Mouse (Mus musculus): ENCODE measurements around the gene Mtf1. TPM values are rescaled to one million over a fixed set of nuclear protein-coding genes. Genes with fewer than 3 reads are reported as not detected.

Mtf1 gene
- total RNA-seq, 2 experiments from 2014 or later = 26.4 to 28.8 TPM

DNA sequence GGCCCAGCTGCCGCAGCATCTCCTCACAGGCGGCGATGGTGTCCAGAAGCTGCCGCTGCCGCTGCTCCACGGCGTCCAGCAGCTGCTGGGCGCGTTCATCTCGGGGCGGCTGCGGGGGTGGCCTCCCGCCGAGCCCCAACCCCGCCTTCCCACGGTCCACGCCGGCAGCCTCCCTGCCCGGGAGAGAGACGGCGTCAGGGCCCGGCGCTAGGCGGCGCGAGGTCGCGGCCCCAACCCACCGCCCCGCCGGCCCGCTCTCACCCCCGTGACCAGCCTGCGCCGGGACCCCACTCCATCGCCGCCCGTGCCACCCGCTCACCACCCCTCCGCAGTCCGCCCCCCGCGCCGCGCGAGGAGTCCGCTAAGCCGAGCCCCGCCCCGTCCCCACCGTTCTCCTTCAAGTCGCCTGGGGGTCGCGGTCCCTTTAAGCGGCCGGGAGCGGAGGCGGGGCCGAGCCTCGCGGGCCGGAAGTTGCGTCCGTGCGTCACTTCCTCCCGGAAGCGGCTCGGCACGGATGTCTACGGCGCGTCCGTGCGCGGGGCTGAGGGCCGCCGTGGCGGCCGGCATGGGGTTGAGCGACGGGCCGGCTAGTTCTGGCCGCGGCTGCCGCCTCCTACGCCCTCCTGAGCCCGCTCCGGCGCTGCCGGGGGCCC is 48.5 kb downstream of the Mtf1 start, which contains the start of gene Yrdc:
Yrdc (plus strand) TSS at position 419 of the 653 bp plus-strand sequence.
- DNase-seq (ENCODE audit: extremely low spot score in 1 of 2, low spot score in 1 of 2) = peak; percentile 87 to 91

DNA sequence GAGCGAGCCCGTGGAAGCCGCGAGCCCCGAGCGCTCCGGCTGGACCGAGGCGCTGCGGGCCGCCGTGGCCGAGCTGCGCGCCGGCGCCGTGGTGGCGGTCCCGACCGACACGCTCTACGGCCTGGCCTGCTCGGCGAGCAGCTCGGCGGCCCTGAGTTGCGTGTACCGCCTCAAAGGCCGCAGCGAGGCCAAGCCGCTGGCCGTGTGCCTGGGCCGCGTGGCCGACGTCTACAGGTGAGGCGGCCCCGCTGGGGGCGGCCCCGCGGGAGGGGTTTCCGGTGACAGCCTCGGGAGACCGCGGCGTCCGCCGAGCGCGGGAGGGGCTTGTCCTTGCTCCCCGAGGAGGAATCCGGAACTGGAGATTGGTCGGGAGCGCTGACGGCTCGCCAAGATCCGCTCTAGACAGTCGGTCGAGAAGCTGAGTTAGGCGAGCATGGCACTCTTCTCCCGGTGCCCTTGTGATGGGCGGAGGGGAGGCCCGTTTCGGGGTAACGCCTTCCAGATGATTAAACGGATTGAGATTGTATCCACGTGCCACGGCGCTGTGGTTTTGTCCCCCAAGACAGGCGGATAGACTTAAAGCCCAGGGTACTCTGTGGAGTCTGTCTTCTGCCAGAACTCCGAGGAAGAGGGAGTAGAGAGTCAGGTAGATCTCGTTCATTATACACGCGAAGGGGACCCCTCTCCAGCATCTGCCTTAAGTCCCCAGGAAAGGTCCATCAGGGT is 49.2 kb downstream of the Mtf1 start, which contains the start of gene 1110065P20Rik:
1110065P20Rik (minus strand) TSS at position 264 of the 726 bp plus-strand sequence.
- DNase-seq (ENCODE audit: extremely low spot score in 1 of 2, low spot score in 1 of 2) = peak; percentile 56 to 59

DNA sequence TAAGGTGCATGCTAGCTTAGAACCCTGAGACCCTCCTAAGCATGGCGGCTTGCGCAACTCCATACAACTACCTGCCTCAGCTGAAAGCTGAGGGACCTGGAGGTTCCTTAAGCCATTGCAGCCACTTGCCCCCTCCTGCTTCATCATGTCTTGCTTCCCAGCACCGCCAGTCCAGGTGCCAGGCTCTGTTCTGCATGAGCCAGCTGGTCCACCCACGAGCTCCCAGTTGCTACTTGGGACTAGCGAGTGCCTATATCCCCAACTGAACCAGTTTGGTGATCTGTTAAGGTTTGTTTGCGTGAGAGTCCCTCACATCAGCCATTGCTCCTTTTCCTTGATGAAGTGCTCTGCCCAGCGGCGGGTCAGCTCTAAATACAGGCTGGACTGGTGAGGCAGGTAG is 54.4 kb downstream of the Mtf1 start:
- DNase-seq (ENCODE audit: extremely low spot score in 1 of 2, low spot score in 1 of 2) = no peak

DNA sequence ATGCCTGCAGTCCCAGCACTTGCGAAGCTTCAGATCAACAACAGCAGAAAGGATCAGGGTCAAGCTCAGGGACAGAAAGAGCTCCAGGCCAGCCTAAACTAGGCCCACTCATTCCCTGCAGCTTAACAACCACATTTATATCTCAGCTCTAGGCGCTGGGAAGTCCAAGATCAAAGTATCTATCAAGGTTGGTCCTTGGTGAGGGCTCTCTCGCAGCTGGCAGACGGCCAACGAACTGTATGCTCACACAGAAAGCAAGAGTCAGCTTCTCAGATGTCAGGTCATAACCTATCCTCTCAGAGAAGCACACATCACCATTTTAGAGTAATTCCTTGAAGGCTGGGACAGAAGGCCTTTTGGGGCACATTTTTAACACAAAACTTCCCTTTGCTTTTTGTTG is 56.5 kb downstream of the Mtf1 start:
- no peak for DNase-seq (ENCODE audit: extremely low spot score in 1 of 2, low spot score in 1 of 2)

GRCm38 (mm10) chr4:124860446-124860845 is 58.5 kb downstream of the Mtf1 start:
- peak in 1 of 2 experiments; percentile 45 for DNase-seq (ENCODE audit: extremely low spot score in 1 of 2, low spot score in 1 of 2)

- no peak for DNase-seq (ENCODE audit: extremely low spot score in 1 of 2, low spot score in 1 of 2)
Measured at GRCm38 (mm10) chr4:124861283-124862188, 59.6 kb downstream of the Mtf1 start, which contains the start of gene Maneal. Maneal (minus strand) TSS chr4:124862171.

GRCm38 (mm10) chr4:124872719-124873118 is 70.8 kb downstream of the Mtf1 start:
- no peak for DNase-seq (ENCODE audit: extremely low spot score in 1 of 2, low spot score in 1 of 2)

DNA sequence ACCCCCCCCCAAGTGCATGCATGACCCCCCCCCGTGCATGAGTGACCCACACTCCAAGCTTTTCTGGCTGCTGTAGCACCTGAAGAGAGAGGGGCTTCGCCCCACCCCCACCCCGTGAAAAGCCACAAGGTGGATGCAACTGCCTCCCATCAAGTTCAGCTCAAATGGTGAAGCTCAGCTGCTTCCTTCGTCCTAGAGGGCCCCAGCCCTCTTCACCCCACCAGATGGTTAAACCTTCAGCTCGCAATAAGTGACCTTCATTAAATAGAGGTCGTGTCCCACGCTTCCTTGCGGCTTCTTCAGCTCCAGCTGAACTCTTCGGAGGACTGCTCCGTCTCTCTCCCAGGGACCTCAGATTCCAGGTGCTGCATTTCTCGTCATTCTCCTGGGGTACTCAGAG is 78.7 kb downstream of the Mtf1 start, which contains the start of gene Epha10:
Epha10 (plus strand) TSS at position 301 of the 400 bp plus-strand sequence.
- no peak for DNase-seq (ENCODE audit: extremely low spot score in 1 of 2, low spot score in 1 of 2)

DNA sequence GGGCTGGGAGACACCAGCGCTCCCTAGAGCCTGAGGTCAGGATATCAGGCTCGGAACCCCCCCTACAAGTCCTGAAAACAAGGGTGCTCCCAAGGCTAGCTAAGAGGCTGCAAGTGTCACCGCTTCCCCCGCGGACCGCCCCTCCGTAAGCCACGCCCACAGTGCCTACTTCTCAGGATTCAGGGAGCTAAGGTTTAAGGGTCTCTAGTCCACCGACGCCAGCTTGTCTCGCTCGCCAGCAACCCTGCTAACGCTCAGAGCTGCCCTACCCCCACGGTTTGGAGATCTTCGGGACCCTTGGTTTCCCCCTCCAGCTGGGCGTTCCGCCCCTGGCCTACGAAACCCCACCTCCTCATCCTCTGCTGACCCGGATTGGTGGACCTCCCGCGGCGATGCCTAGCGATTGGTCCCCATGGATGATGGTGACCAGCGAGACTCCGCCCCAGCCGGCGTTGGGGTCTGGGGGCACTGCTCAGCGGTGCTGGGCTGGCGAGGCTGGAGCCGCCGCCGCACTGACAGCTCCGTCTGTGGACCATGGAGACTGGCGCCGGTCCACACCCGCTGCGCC is 79.5 kb downstream of the Mtf1 start:
- DNase-seq (ENCODE audit: extremely low spot score in 1 of 2, low spot score in 1 of 2) = peak; percentile 59 to 77

DNA sequence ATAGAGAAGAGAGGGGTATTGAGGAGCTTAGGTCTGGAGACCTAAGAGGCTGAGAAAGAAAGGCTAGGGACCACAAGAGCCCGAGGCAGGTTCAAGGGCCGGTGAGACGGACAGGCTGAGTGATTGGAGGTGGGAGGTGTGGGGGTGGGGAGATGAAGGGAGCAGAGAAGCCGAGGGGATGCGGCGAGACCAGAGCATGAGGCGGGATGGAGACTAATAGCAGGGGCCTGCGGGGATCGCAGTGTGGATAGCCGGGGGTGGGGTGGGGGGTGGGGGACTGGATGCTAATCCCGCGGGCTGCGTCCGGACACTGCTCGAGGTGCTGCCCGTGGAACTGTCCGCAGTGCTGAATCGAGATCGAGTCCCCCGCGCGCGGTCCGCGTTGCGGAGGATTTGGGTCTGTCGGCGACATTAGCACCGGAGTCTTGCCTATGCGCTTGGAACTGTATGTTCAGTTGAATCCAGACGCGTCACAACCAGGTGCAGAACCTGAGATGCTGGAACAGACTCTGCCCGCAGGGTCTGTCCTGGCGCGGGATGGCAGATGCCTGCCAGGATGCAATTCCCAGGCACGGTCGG is 80.3 kb downstream of the Mtf1 start:
- peak in 1 of 2 experiments; percentile 34 for DNase-seq (ENCODE audit: extremely low spot score in 1 of 2, low spot score in 1 of 2)

DNA sequence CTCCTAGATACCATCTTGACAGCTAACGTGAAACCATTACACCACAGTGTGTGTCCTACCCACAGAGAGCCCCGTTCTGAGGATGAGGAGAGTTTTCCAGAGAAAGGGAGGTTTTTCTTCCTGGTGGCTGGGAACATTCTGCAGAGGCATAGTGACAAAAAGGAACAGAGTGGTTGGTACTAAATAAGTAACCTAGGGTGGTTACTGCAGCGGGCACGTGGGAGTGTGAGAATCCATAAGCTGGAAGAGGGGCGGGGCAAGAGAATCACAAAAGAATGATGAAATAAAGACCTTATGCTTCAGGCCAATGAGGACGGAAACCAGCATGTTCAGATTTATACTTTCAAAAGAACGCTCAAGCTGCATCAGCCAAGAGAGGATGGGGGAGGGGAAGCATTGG is 86.8 kb downstream of the Mtf1 start:
- DNase-seq (ENCODE audit: extremely low spot score in 1 of 2, low spot score in 1 of 2) = no peak

- no peak for DNase-seq (ENCODE audit: extremely low spot score in 1 of 2, low spot score in 1 of 2)
Measured at GRCm38 (mm10) chr4:124889935-124890334, 88.0 kb downstream of the Mtf1 start.

GRCm38 (mm10) chr4:124890831-124891230 is 88.9 kb downstream of the Mtf1 start:
- no peak for DNase-seq (ENCODE audit: extremely low spot score in 1 of 2, low spot score in 1 of 2)

GRCm38 (mm10) chr4:124893769-124894168 is 91.9 kb downstream of the Mtf1 start:
- no peak for DNase-seq (ENCODE audit: extremely low spot score in 1 of 2, low spot score in 1 of 2)

GRCm38 (mm10) chr4:124894508-124895428 is 92.9 kb downstream of the Mtf1 start:
- peak; percentile 21 to 40 for DNase-seq (ENCODE audit: extremely low spot score in 1 of 2, low spot score in 1 of 2)

- no peak for DNase-seq (ENCODE audit: extremely low spot score in 1 of 2, low spot score in 1 of 2)
Measured at GRCm38 (mm10) chr4:124898428-124898827, 96.5 kb downstream of the Mtf1 start.

All from layer of hippocampus, postnatal 25 days (tissue).